Mouse (Mus musculus): Measurements from ENCODE around the gene Apex1.

- TF ChIP-seq POLR2A (IDR thresholded peaks at IDR 0.05; ENCODE audit: borderline replicate concordance, insufficient read depth, low read length) (no peak), CTCF (IDR thresholded peaks at IDR 0.05; ENCODE audit: borderline replicate concordance, insufficient read depth, low read depth, low read length) (no peak)
These were observed 43.6 kb downstream of the Apex1 start for GRCm38 (mm10) chr14:50968216-50968980.

Measured in cerebellum, adult 2 months (tissue).